Mouse (Mus musculus) effector memory CD4-positive, alpha-beta T cell, adult 7 months (primary cell): ENCODE data around the gene Tmem51. TPM values are rescaled to one million over a fixed set of nuclear protein-coding genes. Genes with fewer than 3 reads are reported as not detected.

Experiments used
- polyA plus RNA-seq: library from polyadenylated mRNA; unstranded; fragments of 100-300 nt; shearing (Covaris generic); gene quantifications from one replicate; pipeline ENCODE4 v1.2.1, GENCODE M21; 2017

The Tmem51 gene
- 1.1 TPM for polyA plus RNA-seq

DNA sequence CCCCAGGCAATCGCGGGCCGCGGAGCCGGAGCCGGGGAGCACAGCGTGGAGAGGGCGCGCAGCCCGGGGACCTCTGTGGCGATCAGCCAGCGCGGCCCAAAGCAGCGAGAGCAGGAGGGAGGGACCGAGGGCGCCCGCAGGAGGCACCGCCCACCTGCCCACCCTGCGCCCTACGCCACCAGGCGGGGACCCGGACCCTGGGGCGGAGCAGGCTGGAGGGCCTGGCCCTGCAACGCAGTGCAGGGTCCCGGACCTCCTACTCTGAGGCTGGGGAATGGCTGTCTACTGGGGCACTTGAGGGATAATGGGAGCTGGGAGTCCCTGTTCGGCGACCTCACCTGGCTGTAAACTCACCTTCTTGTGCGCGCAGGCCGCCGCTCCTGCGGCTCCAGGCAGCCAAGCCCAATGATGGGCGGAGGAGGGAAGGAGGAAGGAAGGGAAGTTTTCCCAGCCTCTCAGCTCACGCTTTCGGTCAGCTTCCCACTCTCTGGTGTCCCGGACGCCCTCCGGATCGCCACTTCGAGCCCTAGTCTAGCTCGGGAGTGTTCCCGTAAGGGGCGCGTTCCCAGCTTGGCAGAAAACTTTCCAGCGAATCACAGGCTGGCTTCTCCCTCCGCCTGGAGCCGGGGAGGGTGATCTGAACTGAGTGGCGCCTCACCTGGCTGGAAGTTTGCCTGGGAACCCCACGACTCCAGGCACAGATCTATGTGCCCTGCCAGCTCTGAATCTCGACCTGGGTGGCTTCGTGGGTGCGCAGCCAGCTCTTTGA is at the start of gene Tmem51:
Tmem51 (minus strand) TSS at position 174 of the 769 bp plus-strand sequence.

DNA sequence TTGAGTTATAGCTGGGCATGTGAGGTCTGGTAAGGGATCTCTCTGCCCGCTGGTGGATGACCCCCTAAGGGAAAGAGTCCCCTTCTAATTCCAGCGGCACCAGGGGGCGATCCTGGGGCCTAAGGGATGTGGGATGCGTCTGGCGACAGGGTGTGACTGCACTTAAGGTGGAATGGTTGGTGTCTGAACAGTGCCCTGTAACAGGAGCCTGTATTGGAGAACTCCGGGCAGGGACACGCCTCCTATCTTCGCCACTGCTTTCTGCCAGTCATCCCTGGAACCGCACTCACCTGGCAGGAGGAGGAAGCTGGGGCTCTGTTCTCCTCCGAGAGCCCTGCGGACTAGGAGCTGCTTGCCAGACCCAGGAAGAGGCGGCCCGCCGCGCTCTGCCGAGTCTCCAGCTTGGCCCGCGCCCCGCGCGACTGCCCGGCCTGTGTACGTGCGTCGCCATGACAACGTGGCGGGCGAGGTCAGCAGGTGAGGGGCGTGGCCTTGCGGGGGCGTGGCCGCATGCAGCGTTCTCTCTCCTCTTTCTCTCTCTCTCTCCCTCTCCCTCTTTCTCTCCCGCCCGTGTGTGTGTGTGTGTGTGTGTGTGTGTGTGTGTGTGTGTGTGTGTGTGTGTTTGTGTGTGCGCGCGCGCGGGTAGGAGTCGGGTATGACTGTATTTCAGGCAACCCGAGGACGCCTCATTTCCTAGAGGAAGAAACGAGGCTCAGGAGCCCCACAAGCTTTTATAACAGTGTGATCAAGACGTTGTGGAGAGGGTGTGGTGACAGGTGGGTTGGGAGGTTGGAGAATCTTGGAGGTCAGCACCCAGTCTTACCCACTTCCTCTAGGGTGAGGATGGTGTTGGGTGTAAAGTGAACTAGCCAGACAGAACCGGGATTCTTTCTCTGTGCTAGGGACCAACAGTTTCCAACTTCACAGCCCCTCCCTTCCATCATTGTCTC is 69.2 kb downstream of the Tmem51 start, which contains the start of gene Fhad1:
Fhad1 (minus strand) TSS at position 424 of the 950 bp plus-strand sequence.

Other genes with a start within 250 kb of the Tmem51 start
- gene Ctrc, start 237.9 kb downstream of the Tmem51 start, polyA plus RNA-seq = not detected
- gene Efhd2, start 209.4 kb downstream of the Tmem51 start, polyA plus RNA-seq = 129 TPM
- gene Fhad1, start 69.2 kb downstream of the Tmem51 start, polyA plus RNA-seq = not detected
- gene Kazn, start 155.1 kb upstream of the Tmem51 start, polyA plus RNA-seq = 0.35 TPM